Mouse (Mus musculus) ES-Bruce4 (cell line): Measurements from ENCODE around the gene Ssh1. TPM values are rescaled to one million over a fixed set of nuclear protein-coding genes. Genes with fewer than 3 reads are reported as not detected.

Experiments used
- H3K27ac ChIP-seq: 2 replicates; pipeline ENCODE4 v1.5.1; 2012; ENCODE audit warnings: low read length, inconsistent platforms; ENCODE audit not compliant: insufficient read depth
- H3K27me3 ChIP-seq: 2 replicates; pipeline ENCODE4 v1.6.1; 2012; ENCODE audit warnings: mild to moderate bottlenecking, low read length, inconsistent platforms; ENCODE audit not compliant: control insufficient read depth, poor library complexity, insufficient read depth, severe bottlenecking
- H3K36me3 ChIP-seq: 2 replicates; pipeline ENCODE4 v1.6.1; 2012; ENCODE audit warnings: inconsistent platforms, mild to moderate bottlenecking, low read length, moderate library complexity; ENCODE audit not compliant: control insufficient read depth, poor library complexity, insufficient read depth, severe bottlenecking
- H3K4me1 ChIP-seq: one replicate; pipeline ENCODE4 v1.8.1; 2011; ENCODE audit warnings: low read length; ENCODE audit not compliant: control insufficient read depth, insufficient read depth
- H3K4me3 ChIP-seq: 2 replicates; pipeline ENCODE4 v1.5.1; 2011; ENCODE audit warnings: low read depth, mild to moderate bottlenecking, low read length
- H3K9ac ChIP-seq: 2 replicates; pipeline ENCODE4 v1.6.1; 2012; ENCODE audit warnings: low read depth, mild to moderate bottlenecking, inconsistent platforms; ENCODE audit not compliant: poor library complexity, severe bottlenecking
- H3K9me3 ChIP-seq: replicated peaks from 2 replicates; pipeline ENCODE4 v1.6.1; 2012; ENCODE audit warnings: mild to moderate bottlenecking, low read length, inconsistent platforms; ENCODE audit not compliant: control insufficient read depth, poor library complexity, insufficient read depth, severe bottlenecking
- CTCF ChIP-seq: IDR thresholded peaks from one replicate; pipeline ENCODE4 v1.8.1; 2011; ENCODE audit warnings: low read depth, low read length
- EP300 ChIP-seq: IDR thresholded peaks from 2 replicates; pipeline ENCODE4 v1.6.1; 2011; ENCODE audit warnings: low read depth, low read length; ENCODE audit not compliant: insufficient read depth
- POLR2A ChIP-seq: IDR thresholded peaks from one replicate; pipeline ENCODE4 v1.8.1; 2011; ENCODE audit warnings: low read length; ENCODE audit not compliant: insufficient read depth
- polyA plus RNA-seq: library from polyadenylated mRNA; stranded (reverse); fragments of >200 nt; gene quantifications from 2 replicates; pipeline ENCODE4 v1.2.4, GENCODE M21; 2011; ENCODE audit warnings: low read depth; ENCODE audit not compliant: missing spikeins, insufficient read depth, insufficient read length

Ssh1 gene
- polyA plus RNA-seq, 1 experiment = 23.5 TPM

GRCm38 (mm10) chr5:113899543-113899942 lies 94.2 kb downstream of the Ssh1 start:
- no peaks in the 10 kb centered on the region for H3K27me3 ChIP-seq
- no peak overlapping the region for H3K4me3 ChIP-seq
- H3K4me1 ChIP-seq = peaks cover 7% of the 10 kb centered on the region
- H3K9ac ChIP-seq = no peak overlapping the region
- TF ChIP-seq EP300 = no peak
- no peak for TF ChIP-seq POLR2A
- TF ChIP-seq CTCF = no peak
- no peaks in the 10 kb centered on the region for H3K9me3 ChIP-seq
- H3K36me3 ChIP-seq = no peaks in the 10 kb centered on the region
- H3K27ac ChIP-seq = no peak overlapping the region

- H3K27me3 ChIP-seq = no peaks in the 10 kb centered on the region
- no peak overlapping the region for H3K9ac ChIP-seq
These were observed 101.7 kb downstream of the Ssh1 start for GRCm38 (mm10) chr5:113892005-113892404.

GRCm38 (mm10) chr5:113890874-113891273 lies 102.8 kb downstream of the Ssh1 start:
- H3K9ac ChIP-seq = no peak overlapping the region
- H3K4me1 ChIP-seq = peaks cover 9% of the 10 kb centered on the region
- no peaks in the 10 kb centered on the region for H3K9me3 ChIP-seq
- TF ChIP-seq CTCF (no peak), POLR2A (no peak), EP300 (no peak)
- no peaks in the 10 kb centered on the region for H3K27me3 ChIP-seq
- no peaks in the 10 kb centered on the region for H3K36me3 ChIP-seq
- H3K4me3 ChIP-seq = no peak overlapping the region
- no peak overlapping the region for H3K27ac ChIP-seq

More at GRCm38 (mm10) chr5:113892005-113892404, 101.7 kb downstream of the Ssh1 start:
- H3K9me3 ChIP-seq = no peaks in the 10 kb centered on the region
- H3K27ac ChIP-seq = no peak overlapping the region
- peaks cover 6% of the 10 kb centered on the region for H3K4me1 ChIP-seq
- TF ChIP-seq EP300 (no peak), CTCF (no peak), POLR2A (no peak)
- H3K4me3 ChIP-seq = no peak overlapping the region
- H3K36me3 ChIP-seq = no peaks in the 10 kb centered on the region

- TF ChIP-seq EP300 (no peak), CTCF (no peak), POLR2A (no peak)
- Histone ChIP-seq H3K36me3 (no peaks in the 10 kb centered on the region), H3K9ac (no peak overlapping the region), H3K4me1 (peaks cover 10% of the 10 kb centered on the region), H3K9me3 (no peaks in the 10 kb centered on the region), H3K27ac (no peak overlapping the region), H3K27me3 (no peaks in the 10 kb centered on the region), H3K4me3 (no peak overlapping the region)
These were observed 103.8 kb downstream of the Ssh1 start for GRCm38 (mm10) chr5:113889912-113890311.

GRCm38 (mm10) chr5:113889181-113889906 lies 104.3 kb downstream of the Ssh1 start:
- Histone ChIP-seq H3K27ac (no peak overlapping the region), H3K9ac (no peak overlapping the region), H3K4me3 (peak overlapping the region; percentile 9; the same call in 1 of the 2 replicates), H3K36me3 (no peaks in the 10 kb centered on the region), H3K9me3 (no peaks in the 10 kb centered on the region), H3K27me3 (no peaks in the 10 kb centered on the region), H3K4me1 (peaks cover 13% of the 10 kb centered on the region)
- TF ChIP-seq EP300 (no peak), CTCF (no peak), POLR2A (no peak)

- Histone ChIP-seq H3K9ac (no peak overlapping the region), H3K4me3 (no peak overlapping the region), H3K27me3 (no peaks in the 10 kb centered on the region), H3K36me3 (no peaks in the 10 kb centered on the region), H3K27ac (0 out of 2 replicates have a peak overlapping the region, but pooled peaks have one; percentile 12), H3K9me3 (no peaks in the 10 kb centered on the region), H3K4me1 (peaks cover 14% of the 10 kb centered on the region)
- TF ChIP-seq CTCF (no peak), POLR2A (no peak), EP300 (no peak)
These were observed 105.4 kb downstream of the Ssh1 start for GRCm38 (mm10) chr5:113888186-113888795.
